Mouse (Mus musculus): ENCODE measurements around the gene Gpatch2. TPM values are rescaled to one million over a fixed set of nuclear protein-coding genes. Genes with fewer than 3 reads are reported as not detected.

The Gpatch2 gene
- polyA plus RNA-seq, 1 experiment from 2014 or later = 23.2 TPM

- Histone ChIP-seq H3K9me3 (ENCODE audit: control insufficient read depth, low read length) (no peaks in the 10 kb centered on the region), H3K4me2 (replicated peaks; ENCODE audit: low read depth, low read length) (no peak overlapping the region), H3K27ac (ENCODE audit: low read depth, low read length) (no peak overlapping the region), H3K4me3 (ENCODE audit: low read length) (no peak overlapping the region), H3K4me1 (ENCODE audit: control insufficient read depth, insufficient read depth, low read length) (no peaks in the 10 kb centered on the region), H3K27me3 (ENCODE audit: control insufficient read depth, insufficient read depth, low read length) (no peaks in the 10 kb centered on the region), H3K9ac (ENCODE audit: low read depth, low read length) (no peak overlapping the region), H3K36me3 (ENCODE audit: control insufficient read depth, insufficient read depth, low read length) (no peaks in the 10 kb centered on the region; the same call in none of the 2 replicates)
- no peak for ATAC-seq (ENCODE audit: low FRiP score, low TSS enrichment)
- WGBS = 82% methylated on average over 4 of the region's 4 CpGs
Measured at GRCm38 (mm10) chr1:187238061-187238460, 22.8 kb downstream of the Gpatch2 start.

- 92% methylated on average over 3 of the region's 3 CpGs for WGBS
- no peak overlapping the region for H3K4me3 ChIP-seq (ENCODE audit: low read length)
- no peak overlapping the region for H3K27ac ChIP-seq (ENCODE audit: low read depth, low read length)
- H3K36me3 ChIP-seq (ENCODE audit: control insufficient read depth, insufficient read depth, low read length) = no peaks in the 10 kb centered on the region
- no peak overlapping the region for H3K9ac ChIP-seq (ENCODE audit: low read depth, low read length)
- no peaks in the 10 kb centered on the region for H3K4me1 ChIP-seq (ENCODE audit: control insufficient read depth, insufficient read depth, low read length)
- ATAC-seq (ENCODE audit: low FRiP score, low TSS enrichment) = no peak
- H3K27me3 ChIP-seq (ENCODE audit: control insufficient read depth, insufficient read depth, low read length) = no peaks in the 10 kb centered on the region
- no peaks in the 10 kb centered on the region for H3K9me3 ChIP-seq (ENCODE audit: control insufficient read depth, low read length)
- no peak overlapping the region for H3K4me2 ChIP-seq (replicated peaks; ENCODE audit: low read depth, low read length)
Measured at GRCm38 (mm10) chr1:187240304-187240703, 25.0 kb downstream of the Gpatch2 start.

- Histone ChIP-seq H3K27ac (ENCODE audit: low read depth, low read length) (no peak overlapping the region), H3K4me2 (replicated peaks; ENCODE audit: low read depth, low read length) (no peak overlapping the region), H3K36me3 (ENCODE audit: control insufficient read depth, insufficient read depth, low read length) (no peaks in the 10 kb centered on the region), H3K4me1 (ENCODE audit: control insufficient read depth, insufficient read depth, low read length) (no peaks in the 10 kb centered on the region), H3K9ac (ENCODE audit: low read depth, low read length) (no peak overlapping the region), H3K9me3 (ENCODE audit: control insufficient read depth, low read length) (no peaks in the 10 kb centered on the region), H3K27me3 (ENCODE audit: control insufficient read depth, insufficient read depth, low read length) (no peaks in the 10 kb centered on the region), H3K4me3 (ENCODE audit: low read length) (no peak overlapping the region)
- no peak; the same call in 1 of the 2 replicates for ATAC-seq (ENCODE audit: low FRiP score, low TSS enrichment)
- WGBS = 91% methylated on average over 5 of the region's 5 CpGs
Measured at GRCm38 (mm10) chr1:187241329-187241728, 26.0 kb downstream of the Gpatch2 start.

- no peak for ATAC-seq (ENCODE audit: low FRiP score, low TSS enrichment)
- no peaks in the 10 kb centered on the region for H3K4me1 ChIP-seq (ENCODE audit: control insufficient read depth, insufficient read depth, low read length)
- H3K27me3 ChIP-seq (ENCODE audit: control insufficient read depth, insufficient read depth, low read length) = no peaks in the 10 kb centered on the region
- no peak overlapping the region for H3K9ac ChIP-seq (ENCODE audit: low read depth, low read length)
- H3K4me3 ChIP-seq (ENCODE audit: low read length) = no peak overlapping the region
- H3K9me3 ChIP-seq (ENCODE audit: control insufficient read depth, low read length) = no peaks in the 10 kb centered on the region
- H3K4me2 ChIP-seq (replicated peaks; ENCODE audit: low read depth, low read length) = no peak overlapping the region
- no peak overlapping the region for H3K27ac ChIP-seq (ENCODE audit: low read depth, low read length)
- H3K36me3 ChIP-seq (ENCODE audit: control insufficient read depth, insufficient read depth, low read length) = no peaks in the 10 kb centered on the region
- 79% methylated on average over 5 of the region's 5 CpGs for WGBS
Measured at GRCm38 (mm10) chr1:187244734-187245133, 29.4 kb downstream of the Gpatch2 start.

GRCm38 (mm10) chr1:187250741-187251262, 35.5 kb downstream of the Gpatch2 start:
- 94% methylated on average over 1 of the region's 1 CpGs for WGBS
- ATAC-seq (ENCODE audit: low FRiP score, low TSS enrichment) = no peak
- Histone ChIP-seq H3K4me1 (ENCODE audit: control insufficient read depth, insufficient read depth, low read length) (no peaks in the 10 kb centered on the region), H3K36me3 (ENCODE audit: control insufficient read depth, insufficient read depth, low read length) (no peaks in the 10 kb centered on the region), H3K9ac (ENCODE audit: low read depth, low read length) (no peak overlapping the region), H3K27me3 (ENCODE audit: control insufficient read depth, insufficient read depth, low read length) (no peaks in the 10 kb centered on the region), H3K4me2 (replicated peaks; ENCODE audit: low read depth, low read length) (no peak overlapping the region), H3K9me3 (ENCODE audit: control insufficient read depth, low read length) (no peaks in the 10 kb centered on the region), H3K4me3 (ENCODE audit: low read length) (no peak overlapping the region), H3K27ac (ENCODE audit: low read depth, low read length) (no peak overlapping the region)

GRCm38 (mm10) chr1:187258756-187259155, 43.4 kb downstream of the Gpatch2 start:
- Histone ChIP-seq H3K27me3 (ENCODE audit: control insufficient read depth, insufficient read depth, low read length) (no peaks in the 10 kb centered on the region), H3K9ac (ENCODE audit: low read depth, low read length) (no peak overlapping the region), H3K4me2 (replicated peaks; ENCODE audit: low read depth, low read length) (no peak overlapping the region), H3K9me3 (ENCODE audit: control insufficient read depth, low read length) (no peaks in the 10 kb centered on the region), H3K36me3 (ENCODE audit: control insufficient read depth, insufficient read depth, low read length) (no peaks in the 10 kb centered on the region), H3K27ac (ENCODE audit: low read depth, low read length) (no peak overlapping the region), H3K4me1 (ENCODE audit: control insufficient read depth, insufficient read depth, low read length) (no peaks in the 10 kb centered on the region), H3K4me3 (ENCODE audit: low read length) (no peak overlapping the region)
- no peak for ATAC-seq (ENCODE audit: low FRiP score, low TSS enrichment)
- 84% methylated on average over 4 of the region's 4 CpGs for WGBS

GRCm38 (mm10) chr1:187267601-187268000, 52.3 kb downstream of the Gpatch2 start:
- no peaks in the 10 kb centered on the region for H3K27me3 ChIP-seq (ENCODE audit: control insufficient read depth, insufficient read depth, low read length)
- 50% methylated on average over 4 of the region's 4 CpGs for WGBS

GRCm38 (mm10) chr1:187270318-187271247, 55.3 kb downstream of the Gpatch2 start:
- Histone ChIP-seq H3K4me3 (ENCODE audit: low read length) (no peak overlapping the region), H3K27me3 (ENCODE audit: control insufficient read depth, insufficient read depth, low read length) (no peaks in the 10 kb centered on the region), H3K27ac (ENCODE audit: low read depth, low read length) (no peak overlapping the region), H3K9me3 (ENCODE audit: control insufficient read depth, low read length) (no peaks in the 10 kb centered on the region), H3K36me3 (ENCODE audit: control insufficient read depth, insufficient read depth, low read length) (no peaks in the 10 kb centered on the region), H3K9ac (ENCODE audit: low read depth, low read length) (no peak overlapping the region), H3K4me2 (replicated peaks; ENCODE audit: low read depth, low read length) (no peak overlapping the region), H3K4me1 (ENCODE audit: control insufficient read depth, insufficient read depth, low read length) (no peaks in the 10 kb centered on the region)
- ATAC-seq (ENCODE audit: low FRiP score, low TSS enrichment) = no peak
- 83% methylated on average over 10 of the region's 10 CpGs for WGBS

More at GRCm38 (mm10) chr1:187267601-187268000, 52.3 kb downstream of the Gpatch2 start:
- no peak for ATAC-seq (ENCODE audit: low FRiP score, low TSS enrichment)
- Histone ChIP-seq H3K9ac (ENCODE audit: low read depth, low read length) (no peak overlapping the region), H3K4me2 (replicated peaks; ENCODE audit: low read depth, low read length) (no peak overlapping the region), H3K9me3 (ENCODE audit: control insufficient read depth, low read length) (no peaks in the 10 kb centered on the region), H3K36me3 (ENCODE audit: control insufficient read depth, insufficient read depth, low read length) (no peaks in the 10 kb centered on the region), H3K4me1 (ENCODE audit: control insufficient read depth, insufficient read depth, low read length) (no peaks in the 10 kb centered on the region), H3K27ac (ENCODE audit: low read depth, low read length) (no peak overlapping the region), H3K4me3 (ENCODE audit: low read length) (no peak overlapping the region)

GRCm38 (mm10) chr1:187277324-187277723, 62.0 kb downstream of the Gpatch2 start:
- H3K4me3 ChIP-seq (ENCODE audit: low read length) = no peak overlapping the region
- WGBS = 53% methylated on average over 9 of the region's 9 CpGs
- H3K27me3 ChIP-seq (ENCODE audit: control insufficient read depth, insufficient read depth, low read length) = no peaks in the 10 kb centered on the region
- no peak overlapping the region for H3K4me2 ChIP-seq (replicated peaks; ENCODE audit: low read depth, low read length)
- H3K36me3 ChIP-seq (ENCODE audit: control insufficient read depth, insufficient read depth, low read length) = no peaks in the 10 kb centered on the region
- H3K4me1 ChIP-seq (ENCODE audit: control insufficient read depth, insufficient read depth, low read length) = no peaks in the 10 kb centered on the region
- H3K27ac ChIP-seq (ENCODE audit: low read depth, low read length) = no peak overlapping the region
- no peak for ATAC-seq (ENCODE audit: low FRiP score, low TSS enrichment)
- H3K9me3 ChIP-seq (ENCODE audit: control insufficient read depth, low read length) = no peaks in the 10 kb centered on the region
- H3K9ac ChIP-seq (ENCODE audit: low read depth, low read length) = no peak overlapping the region

Data from kidney, embryonic 14.5 days (tissue).